Mouse (Mus musculus) small intestine, adult 2 months (tissue): ENCODE results near the gene Lor.

Source experiments
- CTCF ChIP-seq: fragments of 200-500 bp; IDR thresholded peaks from 2 replicates; pipeline ENCODE4 v1.5.1; 2012; ENCODE audit warnings: low read depth, mild to moderate bottlenecking, control low read depth, inconsistent platforms, low read length, moderate library complexity, mixed read lengths; ENCODE audit not compliant: insufficient replicate concordance, insufficient read length; ENCODE audit errors: extremely low read depth
- POLR2A ChIP-seq: fragments of 200-500 bp; IDR thresholded peaks from 2 replicates; pipeline ENCODE4 v1.6.1; 2012; ENCODE audit warnings: low read depth, mild to moderate bottlenecking, control low read depth, inconsistent platforms, low read length, moderate library complexity

DNA sequence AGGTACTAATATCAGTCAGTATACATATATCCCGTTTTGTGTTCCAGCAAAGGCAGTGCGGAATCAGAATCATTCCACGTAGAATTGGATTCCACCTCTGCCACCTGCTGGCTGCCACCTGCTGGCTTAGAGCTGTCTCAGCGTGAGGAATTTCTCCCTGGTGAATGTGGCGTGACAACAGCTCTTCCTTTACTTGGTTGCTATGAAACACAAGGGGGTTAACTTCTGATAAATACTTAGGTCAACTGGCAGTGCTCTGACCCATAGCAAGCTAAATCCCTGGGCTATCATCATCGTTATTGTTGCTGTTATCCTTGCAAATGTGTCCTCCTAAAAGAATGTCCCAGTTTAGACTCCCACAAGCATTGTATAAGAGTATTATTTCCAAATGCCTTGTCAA, 23.6 kb upstream of the Lor start:
- peak; percentile 44; the same call in 1 of the 2 replicates for TF ChIP-seq CTCF
- TF ChIP-seq POLR2A, result no peak
